Mouse (Mus musculus) midbrain, postnatal 0 days (tissue): ENCODE measurements around the gene Tcf7l2. TPM values are rescaled to one million over a fixed set of nuclear protein-coding genes. Genes with fewer than 3 reads are reported as not detected.

Experiments used
- ATAC-seq: fragments of 200-750 bp; cut with Nextera tagmentation; 2 replicates; pipeline ENCODE4 v1.8.0; 2017; ENCODE audit warnings: moderate number of reproducible peaks, mild to moderate bottlenecking, moderate TSS enrichment, moderate library complexity; ENCODE audit not compliant: low FRiP score
- DNase-seq: peaks from one replicate; pipeline ENCODE4 v3.0.0-alpha.2; 2015; ENCODE audit warnings: low spot score
- H3K27ac ChIP-seq: fragments of 300-500 bp; sonication (generic); 2 replicates; pipeline ENCODE4 v1.5.1; 2014; ENCODE audit warnings: low read depth, mild to moderate bottlenecking, low read length, mixed read lengths
- H3K27me3 ChIP-seq: fragments of 300-500 bp; sonication (generic); 2 replicates; pipeline ENCODE4 v1.6.1; 2014; ENCODE audit warnings: low read length, control low read depth, mixed read lengths; ENCODE audit not compliant: insufficient read depth
- H3K36me3 ChIP-seq: fragments of 300-500 bp; sonication (generic); 2 replicates; pipeline ENCODE4 v1.6.1; 2014; ENCODE audit warnings: low read length, control low read depth, mixed read lengths; ENCODE audit not compliant: insufficient read depth
- H3K4me1 ChIP-seq: fragments of 300-500 bp; sonication (generic); 2 replicates; pipeline ENCODE4 v1.6.1; 2014; ENCODE audit warnings: mild to moderate bottlenecking, control low read depth, antibody characterized with exemption, low read length, mixed read lengths; ENCODE audit not compliant: insufficient read depth
- H3K4me2 ChIP-seq: fragments of 300-500 bp; sonication (generic); 2 replicates; pipeline ENCODE4 v1.6.1; 2014; ENCODE audit warnings: low read depth, mild to moderate bottlenecking, low read length, mixed read lengths; ENCODE audit not compliant: poor library complexity, severe bottlenecking
- H3K4me3 ChIP-seq: fragments of 300-500 bp; sonication (generic); 2 replicates; pipeline ENCODE4 v1.5.1; 2014; ENCODE audit warnings: low read depth, mild to moderate bottlenecking, low read length, moderate library complexity
- H3K9ac ChIP-seq: fragments of 300-500 bp; sonication (generic); replicated peaks from 2 replicates; pipeline ENCODE4 v1.6.1; 2014; ENCODE audit warnings: mild to moderate bottlenecking, low read length, moderate library complexity, mixed read lengths; ENCODE audit not compliant: poor library complexity, severe bottlenecking
- H3K9me3 ChIP-seq: fragments of 300-500 bp; sonication (generic); 2 replicates; pipeline ENCODE4 v1.6.1; 2016; ENCODE audit warnings: low read length, control low read depth
- CTCF ChIP-seq: IDR thresholded peaks from 2 replicates; pipeline ENCODE4 v1.5.1; 2016; ENCODE audit warnings: antibody characterized with exemption, mild to moderate bottlenecking
- WGBS: fragments of 180-500 bp; shearing (Covaris S2); extraction: QIAGEN DNeasy Blood & Tissue Kit; methylation state at CpG from one replicate; pipeline ENCODE4 v1.1.7; 2014; 5-methylcytosine and 5-hydroxymethylcytosine counted together
- polyA plus RNA-seq: library from polyadenylated mRNA; unstranded; fragments of >200 nt; fragmentation: Nextera tagmentation; extraction: Ambion mirVana; gene quantifications from 2 replicates; pipeline ENCODE4 v1.2.1, GENCODE M21; 2015
- total RNA-seq: library from RNA; depleted of rRNA; stranded (reverse); fragments of >200 nt; gene quantifications from 2 replicates; pipeline ENCODE4 v1.2.3, GENCODE M21; 2014

The Tcf7l2 gene
- total and polyA plus RNA-seq, 2 experiments from 2014 or later = 67.2 to 861 TPM

GRCm38 (mm10) chr19:55710841-55711240, 30.8 kb upstream of the Tcf7l2 start:
- no peak overlapping the region for H3K9ac ChIP-seq
- H3K27ac ChIP-seq = no peak overlapping the region
- no peak overlapping the region for H3K4me2 ChIP-seq
- no peak overlapping the region for H3K4me3 ChIP-seq
- no peaks in the 10 kb centered on the region for H3K36me3 ChIP-seq
- WGBS = 76% methylated on average over 5 of the region's 5 CpGs
- DNase-seq (no peak), ATAC-seq (no peak)
- H3K4me1 ChIP-seq = no peaks in the 10 kb centered on the region
- no peaks in the 10 kb centered on the region for H3K9me3 ChIP-seq
- no peaks in the 10 kb centered on the region for H3K27me3 ChIP-seq
- no peak for TF ChIP-seq CTCF

- no peak for TF ChIP-seq CTCF
- H3K27me3 ChIP-seq = no peaks in the 10 kb centered on the region
- no peak for DNase-seq
- no peak overlapping the region for H3K9ac ChIP-seq
- H3K9me3 ChIP-seq = no peaks in the 10 kb centered on the region
- no peak overlapping the region for H3K27ac ChIP-seq
- WGBS = 93% methylated on average over 5 of the region's 5 CpGs
- no peaks in the 10 kb centered on the region for H3K36me3 ChIP-seq
- no peak overlapping the region for H3K4me3 ChIP-seq
- no peak overlapping the region for H3K4me2 ChIP-seq
- no peaks in the 10 kb centered on the region for H3K4me1 ChIP-seq
- ATAC-seq = no peak
Measured at GRCm38 (mm10) chr19:55711701-55712100, 29.9 kb upstream of the Tcf7l2 start.

GRCm38 (mm10) chr19:55712678-55713077, 28.9 kb upstream of the Tcf7l2 start:
- 85% methylated on average over 2 of the region's 2 CpGs for WGBS
- no peak for TF ChIP-seq CTCF
- Histone ChIP-seq H3K4me1 (no peaks in the 10 kb centered on the region), H3K27ac (no peak overlapping the region), H3K36me3 (no peaks in the 10 kb centered on the region), H3K9me3 (no peaks in the 10 kb centered on the region), H3K4me3 (no peak overlapping the region), H3K27me3 (no peaks in the 10 kb centered on the region), H3K4me2 (no peak overlapping the region), H3K9ac (no peak overlapping the region)
- DNase-seq (no peak), ATAC-seq (no peak)

- no peak for TF ChIP-seq CTCF
- no peaks in the 10 kb centered on the region for H3K4me1 ChIP-seq
- no peaks in the 10 kb centered on the region for H3K27me3 ChIP-seq
- no peaks in the 10 kb centered on the region for H3K9me3 ChIP-seq
- WGBS = 92% methylated on average over 4 of the region's 4 CpGs
- DNase-seq = no peak
- no peaks in the 10 kb centered on the region for H3K36me3 ChIP-seq
- no peak overlapping the region for H3K27ac ChIP-seq
- H3K9ac ChIP-seq = no peak overlapping the region
- ATAC-seq = no peak
- H3K4me3 ChIP-seq = no peak overlapping the region
- no peak overlapping the region for H3K4me2 ChIP-seq
Measured at GRCm38 (mm10) chr19:55714015-55714414, 27.6 kb upstream of the Tcf7l2 start.

- no peak for ATAC-seq
- no peak overlapping the region for H3K9ac ChIP-seq
- H3K36me3 ChIP-seq = no peaks in the 10 kb centered on the region
- no peak overlapping the region for H3K4me2 ChIP-seq
- no peak overlapping the region for H3K4me3 ChIP-seq
- TF ChIP-seq CTCF = no peak
- no peak overlapping the region for H3K27ac ChIP-seq
- H3K4me1 ChIP-seq = no peaks in the 10 kb centered on the region
- 66% methylated on average over 3 of the region's 3 CpGs for WGBS
- no peak for DNase-seq
- H3K27me3 ChIP-seq = no peaks in the 10 kb centered on the region
- H3K9me3 ChIP-seq = no peaks in the 10 kb centered on the region
Measured at GRCm38 (mm10) chr19:55714665-55715064, 27.0 kb upstream of the Tcf7l2 start.

GRCm38 (mm10) chr19:55719083-55719482, 22.5 kb upstream of the Tcf7l2 start:
- Histone ChIP-seq H3K27me3 (no peaks in the 10 kb centered on the region), H3K9me3 (no peaks in the 10 kb centered on the region), H3K9ac (no peak overlapping the region), H3K4me3 (no peak overlapping the region), H3K27ac (no peak overlapping the region), H3K4me1 (no peaks in the 10 kb centered on the region), H3K4me2 (no peak overlapping the region), H3K36me3 (no peaks in the 10 kb centered on the region)
- TF ChIP-seq CTCF = no peak
- DNase-seq (no peak), ATAC-seq (no peak)
- 81% methylated on average over 6 of the region's 6 CpGs for WGBS
